Mouse (Mus musculus) lung, postnatal 10 days (tissue): ENCODE data around the gene Sptlc2.

Experiments
- DNase-seq: peaks from one replicate; pipeline ENCODE4 v3.0.0; 2021

The Sptlc2 gene

GRCm38 (mm10) chr12:87388122-87388774, at the start of gene Sptlc2:
Sptlc2 (minus strand) TSS chr12:87388355.
- peak; percentile 100 for DNase-seq

- DNase-seq = no peak
Measured at GRCm38 (mm10) chr12:87428885-87429284, 40.7 kb upstream of the Sptlc2 start.

- no peak for DNase-seq
Measured at GRCm38 (mm10) chr12:87428295-87428694, 40.1 kb upstream of the Sptlc2 start.

GRCm38 (mm10) chr12:87426354-87427031, 38.3 kb upstream of the Sptlc2 start:
- no peak for DNase-seq

GRCm38 (mm10) chr12:87424516-87424915, 36.4 kb upstream of the Sptlc2 start:
- no peak for DNase-seq

GRCm38 (mm10) chr12:87423700-87424099, 35.5 kb upstream of the Sptlc2 start:
- no peak for DNase-seq

GRCm38 (mm10) chr12:87421708-87422507, 33.8 kb upstream of the Sptlc2 start:
- no peak for DNase-seq

- no peak for DNase-seq
Measured at GRCm38 (mm10) chr12:87419974-87420485, 31.9 kb upstream of the Sptlc2 start.

GRCm38 (mm10) chr12:87418921-87419320, 30.8 kb upstream of the Sptlc2 start:
- DNase-seq = no peak

- peak; percentile 77 for DNase-seq
Measured at GRCm38 (mm10) chr12:87416690-87417089, 28.5 kb upstream of the Sptlc2 start.

- DNase-seq = no peak
Measured at GRCm38 (mm10) chr12:87415358-87415757, 27.2 kb upstream of the Sptlc2 start.

GRCm38 (mm10) chr12:87413179-87413790, 25.1 kb upstream of the Sptlc2 start:
- DNase-seq = peak; percentile 83

- no peak for DNase-seq
Measured at GRCm38 (mm10) chr12:87410999-87411398, 22.8 kb upstream of the Sptlc2 start.

GRCm38 (mm10) chr12:87409123-87409522, 21.0 kb upstream of the Sptlc2 start:
- DNase-seq = no peak

GRCm38 (mm10) chr12:87407869-87408605, 19.9 kb upstream of the Sptlc2 start:
- DNase-seq = peak; percentile 80

- no peak for DNase-seq
Measured at GRCm38 (mm10) chr12:87405721-87406120, 17.6 kb upstream of the Sptlc2 start.

GRCm38 (mm10) chr12:87405165-87405564, 17.0 kb upstream of the Sptlc2 start:
- no peak for DNase-seq

- no peak for DNase-seq
Measured at GRCm38 (mm10) chr12:87401883-87402282, 13.7 kb upstream of the Sptlc2 start.

GRCm38 (mm10) chr12:87399119-87399819, 11.1 kb upstream of the Sptlc2 start:
- no peak for DNase-seq

GRCm38 (mm10) chr12:87397811-87398417, 9.8 kb upstream of the Sptlc2 start:
- no peak for DNase-seq

- DNase-seq = no peak
Measured at GRCm38 (mm10) chr12:87397126-87397525, 9.0 kb upstream of the Sptlc2 start.
